Mouse (Mus musculus) monocyte, adult 5-6 weeks (primary cell): ENCODE data around the gene Fam222b. TPM values are rescaled to one million over a fixed set of nuclear protein-coding genes. Genes with fewer than 3 reads are reported as not detected.

ENCODE experiments used
- ATAC-seq: fragments of 153-309, 156-312 bp; replicated peaks from 2 replicates; pipeline ENCODE4 v1.8.0; 2017; ENCODE audit warnings: mild to moderate bottlenecking; ENCODE audit not compliant: low TSS enrichment, insufficient number of reproducible peaks, severe bottlenecking, poor library complexity, low FRiP score
- total RNA-seq: library from RNA; stranded (forward); fragments of 200-1000, 200-491, 200-594 nt; gene quantifications from 3 replicates; pipeline ENCODE4 v1.2.3, GENCODE M21; 2017

Gene Fam222b
- total RNA-seq, 1 experiment from 2014 or later = 4.4 TPM

DNA sequence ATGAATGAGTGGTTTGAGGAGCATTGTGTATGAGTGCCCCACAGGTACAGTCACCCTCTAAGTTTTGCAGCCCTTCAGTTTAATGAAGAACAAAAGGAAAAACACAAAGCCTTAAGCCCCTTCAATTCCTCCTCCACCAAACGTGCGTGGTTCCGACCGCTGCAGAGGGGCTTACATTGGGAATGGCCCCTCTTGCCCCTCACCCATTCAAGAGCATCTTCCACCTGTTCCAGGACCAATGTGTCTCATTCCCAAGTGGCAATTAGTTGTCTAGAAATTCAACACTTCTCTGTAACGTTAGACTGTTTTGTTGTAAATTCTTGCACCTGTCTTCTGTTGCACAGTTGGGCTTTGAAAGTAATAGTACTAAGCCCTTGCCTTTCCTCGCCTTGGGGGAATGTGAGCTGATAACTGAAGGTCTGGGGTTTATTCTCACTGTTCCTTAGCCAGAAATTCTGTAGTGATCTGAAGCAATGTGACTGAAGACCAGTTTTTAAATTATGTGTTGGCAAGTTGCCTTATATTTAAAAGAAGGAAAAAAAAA, 61.8 kb downstream of the Fam222b start:
- no peak for ATAC-seq

DNA sequence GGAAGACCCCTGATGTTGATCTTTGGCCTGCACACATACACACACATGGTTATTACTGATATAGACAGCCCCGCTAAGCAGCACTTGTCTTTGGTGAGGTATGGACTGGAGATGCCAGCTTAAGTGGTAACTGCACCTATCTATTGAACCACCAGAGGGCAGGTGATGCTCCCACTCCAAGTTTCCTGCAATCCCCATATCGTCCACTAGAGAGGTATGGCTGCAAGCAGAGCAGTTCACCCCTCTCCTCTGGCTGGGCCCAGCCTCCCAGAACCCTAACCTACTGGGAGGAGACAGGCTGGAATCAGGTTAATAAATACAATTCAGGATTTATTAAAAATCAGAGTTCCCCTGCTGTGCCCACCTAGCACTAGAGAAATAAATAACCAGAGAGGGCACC, 64.6 kb downstream of the Fam222b start:
- ATAC-seq = peak; percentile 96

DNA sequence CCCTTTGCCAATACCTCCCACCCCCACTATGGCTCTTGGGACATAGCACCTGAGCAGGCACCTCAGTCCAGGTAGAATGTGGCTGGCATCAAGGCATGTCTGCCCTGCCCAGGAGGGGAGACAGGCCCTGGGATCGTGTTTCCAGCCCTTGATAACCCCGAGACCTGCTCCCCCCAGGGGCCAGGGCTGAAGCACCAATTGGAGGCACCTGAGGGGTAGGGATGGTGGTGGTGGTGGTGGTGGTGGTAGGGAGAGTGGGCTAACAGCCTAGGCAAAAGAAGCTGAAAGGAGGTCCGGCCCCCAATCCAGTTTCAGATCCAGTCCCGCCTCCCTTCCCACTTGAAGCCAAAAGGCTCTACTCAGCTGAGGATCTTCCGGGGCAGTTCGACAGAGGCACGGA, 65.1 kb downstream of the Fam222b start:
- ATAC-seq = no peak

DNA sequence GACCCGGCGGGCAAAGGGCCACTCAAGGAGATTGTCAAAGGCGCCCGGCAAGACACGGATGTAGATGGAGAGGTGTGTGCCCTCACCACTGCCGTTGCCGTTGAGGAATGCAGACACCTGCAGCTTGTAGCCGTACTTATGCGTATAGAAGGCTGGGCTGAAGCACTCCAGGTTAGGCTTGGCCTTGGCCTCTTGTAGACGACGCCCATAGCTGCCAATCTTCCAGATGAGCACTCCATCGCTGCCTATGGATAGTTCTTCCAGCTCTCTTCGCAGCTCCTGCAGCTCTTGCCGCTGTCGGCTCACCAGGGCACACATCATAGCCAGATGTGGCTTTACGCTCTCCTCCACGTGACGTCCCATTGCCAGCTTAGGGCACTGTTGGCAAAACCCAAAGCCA, 65.7 kb downstream of the Fam222b start:
- ATAC-seq = no peak

DNA sequence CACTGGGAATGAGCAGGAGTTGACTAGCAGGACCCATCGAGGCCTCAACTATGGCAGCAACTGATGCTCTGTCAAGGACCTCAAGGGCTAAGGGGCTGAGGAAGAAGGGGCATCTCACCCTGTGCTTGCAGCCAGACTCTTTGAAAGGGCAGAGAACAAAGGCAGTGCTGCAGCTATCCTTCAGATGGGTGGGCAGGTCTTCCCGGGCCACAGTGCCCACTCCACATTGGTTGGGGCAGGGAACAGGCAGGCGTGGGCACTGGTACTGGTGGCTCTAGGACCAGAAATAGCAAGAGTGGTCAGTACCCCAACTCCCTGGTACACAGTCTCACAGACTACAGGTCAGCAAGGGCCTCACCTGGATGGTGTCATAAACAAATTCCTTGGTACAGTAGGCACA, 66.2 kb downstream of the Fam222b start:
- no peak for ATAC-seq

DNA sequence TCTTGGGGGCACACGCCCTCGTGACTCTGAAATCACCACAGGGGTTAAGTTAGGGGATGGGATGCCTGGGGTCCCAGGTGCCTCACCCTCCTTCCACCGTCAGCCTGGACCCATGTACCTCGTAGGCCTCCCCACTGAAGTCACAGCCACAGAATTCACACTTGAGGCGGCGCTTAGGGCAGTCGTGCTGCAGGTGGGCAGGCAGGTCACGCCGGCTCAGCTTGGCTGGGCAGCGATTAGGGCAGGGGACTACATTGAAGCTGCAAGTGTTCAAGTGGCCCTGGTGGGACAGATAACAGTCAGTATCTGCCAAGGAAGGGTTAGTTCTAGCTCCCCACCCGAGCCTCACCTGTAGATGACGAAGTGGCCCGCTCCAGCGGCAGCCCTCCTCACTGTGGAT, 66.7 kb downstream of the Fam222b start:
- no peak for ATAC-seq

DNA sequence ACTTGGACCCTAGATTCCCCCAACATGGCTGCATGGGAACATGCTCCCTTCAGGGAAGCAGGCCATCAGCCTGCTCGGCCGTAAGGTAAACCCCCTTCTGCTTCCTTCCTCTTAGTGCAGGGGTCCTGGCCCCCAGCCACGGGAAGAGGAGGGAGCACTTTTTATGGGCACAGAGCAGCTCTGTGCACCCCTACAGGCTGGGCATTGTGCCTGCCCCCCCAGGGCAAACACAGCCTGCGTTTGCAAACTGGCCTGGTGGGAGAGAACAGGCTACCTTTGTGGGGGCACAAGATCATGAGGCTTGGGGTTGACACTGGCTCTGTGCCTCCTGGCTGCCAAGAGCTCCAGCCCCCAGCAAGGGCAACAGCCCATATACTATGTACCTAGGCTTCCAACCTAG, 67.5 kb downstream of the Fam222b start:
- ATAC-seq = no peak

DNA sequence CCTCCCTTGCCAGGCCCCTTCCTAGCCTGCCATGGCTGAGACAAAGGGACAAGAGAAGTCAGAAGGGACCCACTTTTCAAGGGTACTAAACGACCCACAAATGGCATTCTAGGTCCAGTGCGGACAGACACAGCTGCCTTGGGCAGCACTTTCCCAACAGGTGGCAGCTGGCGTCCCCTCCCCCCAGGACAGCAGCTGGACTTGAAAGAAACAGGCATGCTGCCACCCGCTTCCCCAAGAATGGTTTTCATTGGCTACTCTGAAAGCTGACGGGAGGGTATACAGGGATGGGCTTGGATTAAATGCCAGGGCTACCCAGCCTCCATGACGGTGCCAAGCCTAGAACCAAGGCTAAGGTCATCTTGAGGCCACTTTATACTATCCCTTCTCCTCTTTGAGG, 68.0 kb downstream of the Fam222b start:
- no peak for ATAC-seq

DNA sequence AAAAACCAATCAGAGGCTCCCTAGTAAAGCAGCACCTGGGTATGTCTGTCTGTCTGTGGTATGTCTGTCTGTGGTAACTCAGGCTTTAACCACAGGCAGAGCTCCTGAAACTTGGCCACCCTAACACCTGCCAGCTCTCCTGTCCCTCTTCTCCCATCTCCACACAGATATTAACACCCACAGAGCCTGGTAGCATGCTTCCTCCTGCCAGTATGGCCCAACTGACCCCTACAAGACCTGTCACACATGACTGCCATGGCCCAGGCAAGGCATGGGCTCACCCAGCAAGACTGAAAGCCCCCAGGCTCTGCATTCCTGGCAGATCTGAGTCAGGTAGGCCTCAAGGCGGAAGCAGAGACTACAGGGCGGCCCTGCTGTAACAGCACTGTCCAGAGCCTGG, 68.6 kb downstream of the Fam222b start:
- no peak for ATAC-seq

DNA sequence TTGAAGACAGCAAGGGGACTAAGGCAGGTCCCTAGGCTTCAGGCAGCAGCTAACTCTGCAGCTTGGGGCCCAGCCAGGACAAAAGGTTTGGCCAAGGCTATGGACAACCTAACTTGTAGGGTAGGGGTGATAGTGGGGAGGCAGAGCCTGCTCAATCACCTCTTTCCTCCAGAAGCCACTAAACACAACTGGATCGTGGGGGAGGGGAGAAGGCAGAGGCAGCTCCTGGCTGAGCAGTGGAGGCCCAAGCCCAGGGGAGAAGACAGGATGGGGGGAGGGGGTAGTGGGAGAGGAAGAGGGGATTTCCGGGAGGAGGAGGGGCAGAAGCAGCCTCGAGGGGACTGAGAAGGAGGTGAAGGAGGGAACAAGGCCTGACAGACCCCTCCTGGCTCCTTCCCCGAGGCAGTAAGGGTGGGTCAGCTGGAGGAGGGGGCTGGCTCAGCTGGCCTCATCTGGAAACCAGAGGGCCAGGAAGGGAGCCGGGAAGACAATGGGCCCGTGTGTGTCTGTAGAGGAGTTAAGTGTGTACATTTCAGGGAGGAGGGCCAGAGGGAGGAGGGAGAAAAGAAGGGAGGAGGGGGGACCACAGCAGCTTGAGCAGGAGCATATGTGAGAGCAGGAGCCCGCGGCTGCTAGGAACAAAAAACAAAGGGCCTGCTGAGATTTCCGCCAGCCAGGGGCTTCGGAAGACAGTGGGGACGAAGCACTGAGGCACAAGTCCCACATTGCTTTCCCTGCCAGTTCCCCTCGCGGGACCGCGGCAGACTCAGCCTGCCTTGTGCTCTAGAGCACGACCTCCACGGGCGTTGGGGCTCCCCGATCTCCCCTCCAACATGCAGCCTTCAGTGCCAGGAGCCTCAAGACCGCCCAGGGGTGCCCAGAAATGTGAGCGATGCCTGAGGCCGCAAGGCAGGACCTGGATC, 69.5 kb downstream of the Fam222b start:
- ATAC-seq = no peak

DNA sequence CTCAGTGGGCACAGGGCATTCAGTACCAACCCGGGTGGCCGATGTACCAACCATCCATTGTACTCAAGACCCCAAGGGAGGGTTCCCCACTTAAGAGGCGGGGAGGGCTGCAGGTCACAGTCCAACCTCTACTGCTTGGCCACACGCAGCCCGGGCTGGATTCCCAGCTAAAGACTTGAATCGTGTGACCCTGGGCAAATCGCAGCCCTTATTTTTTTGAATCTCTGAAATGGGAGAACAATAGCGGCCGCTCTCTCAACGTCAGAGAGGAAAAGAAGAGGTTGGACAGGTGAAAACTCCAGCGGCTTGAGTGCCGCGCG, 70.1 kb downstream of the Fam222b start:
- ATAC-seq = no peak

DNA sequence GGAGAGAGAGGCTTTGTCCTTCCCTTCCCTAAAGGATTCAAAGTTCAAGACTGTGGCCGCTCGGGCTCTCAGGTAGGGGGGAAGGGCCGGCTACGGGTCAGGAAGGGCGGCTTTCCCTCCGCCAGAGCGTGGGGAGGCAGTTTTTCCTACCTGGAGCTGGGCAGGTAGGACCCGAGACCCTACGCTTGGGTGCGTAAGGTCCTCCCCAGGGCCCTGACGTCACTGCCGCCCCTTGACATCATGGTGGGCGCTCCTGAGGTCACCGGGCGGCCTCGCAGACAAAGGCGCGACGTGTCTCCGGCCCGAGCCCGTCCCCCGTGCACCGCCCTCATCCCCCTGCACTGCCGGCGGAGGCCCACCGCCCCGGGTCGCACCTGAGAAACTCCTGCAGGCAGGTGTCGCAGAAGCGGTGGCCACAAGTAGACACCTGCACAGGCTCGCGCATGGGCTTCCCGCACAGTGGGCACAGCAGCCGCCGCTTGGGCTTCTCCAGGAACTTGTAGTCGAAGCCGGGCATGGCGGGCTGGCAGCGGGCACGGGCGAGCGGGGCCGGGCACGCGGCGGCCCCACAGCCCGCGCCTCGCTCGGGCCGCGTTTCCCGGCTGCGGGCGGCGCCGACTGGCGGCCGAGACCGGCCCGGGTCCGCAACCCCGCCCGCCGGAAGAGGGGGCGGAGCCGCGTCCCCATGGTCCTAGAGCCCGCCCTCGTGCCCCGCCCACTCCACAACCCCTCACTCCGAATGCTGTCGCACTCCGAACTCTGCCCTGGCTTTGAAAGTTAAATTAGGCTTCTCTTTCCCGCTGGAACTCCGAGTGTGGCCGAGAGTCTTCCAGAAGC, 70.7 kb downstream of the Fam222b start, which contains the start of gene Traf4:
Gene Traf4 (minus strand): TSS at position 666 of the 837 bp plus-strand sequence.
- ATAC-seq = 0 out of 2 replicates have a peak, but pooled peaks have one; percentile 37

DNA sequence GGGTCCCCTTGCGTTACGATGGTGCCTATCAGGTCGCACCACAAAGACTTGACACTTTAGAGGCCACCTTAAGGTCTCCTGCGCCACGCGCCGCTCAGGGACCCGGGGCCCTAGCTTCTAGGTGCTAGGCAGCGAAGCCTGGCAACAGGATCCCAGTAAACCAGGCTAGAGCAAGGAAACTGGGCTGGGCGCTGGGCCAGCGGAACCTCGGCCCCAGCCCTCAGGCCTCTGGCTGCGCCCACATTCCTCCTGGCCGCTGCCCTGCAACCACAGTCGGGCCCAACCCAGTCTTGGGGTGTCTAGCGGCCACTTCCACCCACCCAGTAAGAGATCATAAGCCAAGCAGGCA, 71.3 kb downstream of the Fam222b start:
- 0 out of 2 replicates have a peak, but pooled peaks have one; percentile 14 for ATAC-seq

DNA sequence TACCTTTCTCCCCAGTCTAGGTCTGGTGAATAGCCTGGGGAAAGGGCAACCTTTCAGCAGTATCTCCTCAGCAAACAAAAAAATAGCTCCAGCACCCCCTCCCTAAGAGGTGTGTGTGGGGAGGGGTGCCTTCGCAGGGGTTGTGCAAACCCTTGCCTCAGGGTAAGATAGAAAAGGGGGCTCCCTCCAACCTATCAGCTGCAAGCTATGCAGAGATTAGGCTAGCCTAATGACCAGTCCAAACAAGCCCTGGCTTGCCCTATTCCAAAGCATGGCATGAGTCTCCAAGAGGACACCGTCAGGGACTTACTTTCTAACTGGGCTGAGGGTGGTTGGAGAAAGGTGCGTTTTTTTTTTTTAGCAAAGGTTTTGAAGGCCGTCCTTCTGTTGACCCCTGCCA, 71.7 kb downstream of the Fam222b start:
- no peak for ATAC-seq

DNA sequence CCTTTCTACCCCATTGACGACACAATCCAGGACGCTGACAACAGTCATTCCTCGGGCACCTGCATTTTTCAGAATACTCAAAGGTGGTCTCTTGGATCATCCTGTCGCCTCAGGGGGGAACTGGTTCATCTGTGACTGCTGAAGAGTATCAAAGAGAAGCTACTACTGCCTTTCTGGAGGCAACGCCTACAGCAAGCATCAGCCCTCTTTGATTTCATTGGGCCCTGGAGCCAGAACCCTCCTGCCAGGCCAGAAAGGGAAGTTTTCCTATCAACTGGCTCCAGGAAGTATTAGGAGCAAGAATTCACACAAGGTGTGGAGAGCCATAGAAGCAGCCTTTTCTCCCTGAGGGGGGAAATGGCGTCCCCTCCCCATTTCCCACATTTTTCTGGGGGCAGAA, 72.2 kb downstream of the Fam222b start:
- ATAC-seq = no peak

DNA sequence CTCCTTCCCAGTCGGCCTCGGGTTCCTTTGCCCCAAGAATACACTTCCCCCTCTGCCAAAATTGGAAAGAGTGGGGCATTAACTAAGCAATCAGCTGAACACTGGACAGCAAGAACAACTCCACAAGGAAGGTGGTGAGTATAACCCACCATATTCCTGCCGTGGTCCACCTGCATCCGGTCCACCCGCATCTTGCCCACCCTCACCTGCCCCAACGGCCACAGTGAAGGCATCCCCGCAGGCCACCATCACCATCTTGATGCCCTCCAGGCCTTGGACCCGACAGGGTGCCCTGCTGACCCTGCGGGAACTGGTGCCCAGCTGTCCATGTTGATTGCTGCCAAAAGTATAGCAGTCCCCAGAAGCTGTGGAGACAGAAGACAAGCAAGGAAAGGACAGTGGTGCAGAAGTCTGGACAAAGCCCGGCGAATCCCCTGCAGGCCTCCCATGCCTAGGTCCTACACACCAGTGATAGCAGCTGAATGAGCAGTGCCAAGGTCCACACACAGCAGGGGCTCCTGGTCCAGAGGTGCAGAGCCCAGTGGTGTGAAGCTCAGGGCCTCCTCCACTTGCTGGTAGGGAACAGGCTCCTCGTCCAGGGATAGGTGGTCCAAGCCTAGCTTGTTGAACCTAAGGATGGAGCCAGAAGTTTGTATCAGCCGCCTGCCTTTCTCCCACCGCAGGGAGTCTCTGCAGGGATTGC, 72.9 kb downstream of the Fam222b start:
- no peak for ATAC-seq

DNA sequence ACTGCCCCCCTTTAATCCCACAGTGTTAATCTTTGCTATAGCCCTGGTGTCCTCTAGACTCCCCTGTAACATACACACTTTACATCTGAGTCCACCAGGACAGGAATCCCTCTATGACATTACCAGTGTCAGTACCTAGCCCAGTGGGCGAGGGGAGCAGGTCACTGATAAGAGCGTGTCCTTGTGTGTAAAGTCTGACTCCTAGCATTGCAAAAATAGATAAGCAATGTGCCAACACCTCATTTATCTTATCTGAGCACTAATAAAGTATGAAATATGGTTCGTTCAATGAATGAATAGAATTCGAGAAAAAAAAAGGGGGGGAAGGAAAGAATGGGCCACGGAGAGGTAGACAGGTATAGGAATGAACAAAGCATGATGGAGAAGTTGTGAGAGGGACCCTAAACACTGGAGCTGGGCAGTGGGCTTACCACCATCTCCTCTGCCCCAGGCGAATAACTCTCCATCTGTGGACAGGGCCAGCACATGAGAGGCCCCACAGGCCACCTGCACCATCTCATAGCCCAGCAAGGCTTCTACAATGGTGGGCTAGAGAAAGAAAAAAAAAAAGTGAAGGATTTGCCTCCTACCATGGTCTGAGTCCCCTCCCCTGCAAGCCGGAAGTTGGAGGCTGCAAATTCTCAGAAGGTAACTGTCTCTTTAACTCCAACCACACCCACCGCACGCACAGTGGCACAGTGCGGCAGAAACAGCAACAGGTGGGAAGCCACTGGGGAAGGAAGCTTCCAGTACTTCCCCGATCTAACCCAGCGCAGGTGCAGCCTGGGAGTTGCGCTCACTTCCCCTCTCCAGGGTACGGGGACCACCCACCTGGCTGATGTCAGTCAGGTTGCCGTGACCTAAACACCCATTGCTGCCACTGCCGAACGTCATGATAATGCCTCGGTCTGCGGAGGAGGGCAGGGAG, 74.3 kb downstream of the Fam222b start:
- ATAC-seq = peak; percentile 16; the same call in 1 of the 2 replicates

DNA sequence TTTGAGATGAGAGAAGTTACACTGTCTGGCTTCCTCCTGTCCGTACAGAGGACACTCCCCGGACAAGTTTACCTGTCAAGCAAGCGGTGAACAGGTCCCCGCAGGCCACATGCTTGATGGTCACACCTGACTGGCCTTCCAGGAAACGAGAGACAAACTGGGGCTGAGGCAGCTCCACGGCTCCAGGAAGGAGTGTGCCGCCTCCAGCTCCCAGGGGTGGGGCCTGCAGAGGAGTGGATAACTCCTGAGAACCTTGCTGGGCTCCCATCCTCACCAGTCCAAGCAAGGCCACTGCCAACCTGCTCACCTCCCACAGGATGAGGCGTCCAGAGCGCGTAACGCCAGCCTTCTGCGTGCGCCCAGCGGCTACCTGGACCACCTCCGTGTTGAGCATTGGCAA, 75.8 kb downstream of the Fam222b start:
- no peak for ATAC-seq
